Comparison of ENCODE assay signal across 35 mouse cellular contexts in genomic region chr3:148761586-148761985, GRCm38 (mm10).
"Had no signal": no experiment of that assay in that cellular context is flagged by ENCODE, and none has a peak within 500 bp of the region (broad histone marks: within the 10 kb centered on the region; RNA-seq: fewer than 3 reads in every experiment).

No protein-coding gene starts in this region.

- H3K36me3 ChIP-seq: heart, embryonic 10.5 days; heart, embryonic 12.5 days; heart, embryonic 13.5 days; heart, embryonic 15.5 days; hindbrain, embryonic 10.5 days; hindbrain, embryonic 12.5 days; hindbrain, embryonic 13.5 days; hindbrain, embryonic 15.5 days; intestine, embryonic 15.5 days; kidney, embryonic 15.5 days had no signal

- ATAC-seq: hindbrain, embryonic 16.5 days; hindbrain, postnatal 0 days; inflammation-experienced regulatory T-cells, adult 6 months; intestine, embryonic 15.5 days; intestine, embryonic 16.5 days; intestine, postnatal 0 days had no signal

- H3K4me2 ChIP-seq: heart, embryonic 11.5 days; heart, embryonic 12.5 days; heart, embryonic 13.5 days; heart, embryonic 15.5 days; hindbrain, embryonic 12.5 days; hindbrain, embryonic 13.5 days; hindbrain, embryonic 14.5 days; hindbrain, embryonic 15.5 days; intestine, embryonic 15.5 days; kidney, embryonic 15.5 days had no signal

- H3K27me3 ChIP-seq: heart, embryonic 12.5 days; heart, embryonic 13.5 days; heart, embryonic 15.5 days; hindbrain, embryonic 12.5 days; hindbrain, embryonic 13.5 days; hindbrain, embryonic 15.5 days; intestine, embryonic 15.5 days; kidney, embryonic 15.5 days had no signal

- H3K9me3 ChIP-seq: heart, embryonic 10.5 days; heart, embryonic 13.5 days; heart, embryonic 15.5 days; hindbrain, embryonic 10.5 days; hindbrain, embryonic 12.5 days; hindbrain, embryonic 13.5 days; hindbrain, embryonic 15.5 days; intestine, embryonic 15.5 days; kidney, embryonic 15.5 days had no signal

- H3K4me3 ChIP-seq: heart, embryonic 10.5 days; heart, embryonic 12.5 days; heart, embryonic 13.5 days; heart, embryonic 15.5 days; hindbrain, embryonic 10.5 days; hindbrain, embryonic 12.5 days; hindbrain, embryonic 13.5 days; hindbrain, embryonic 15.5 days; intestine, embryonic 15.5 days; kidney, embryonic 15.5 days; layer of hippocampus, adult 2 months had no signal

- H3K4me1 ChIP-seq: heart, embryonic 15.5 days; hindbrain, embryonic 10.5 days; hindbrain, embryonic 12.5 days; hindbrain, embryonic 13.5 days; hindbrain, embryonic 15.5 days; intestine, embryonic 15.5 days; kidney, embryonic 15.5 days had no signal

- DNase-seq: heart, postnatal 10 days; heart, postnatal 14 days; heart, postnatal 36 days; heart, postnatal 4 days; kidney, adult 11 months; kidney, adult 18-20 months; kidney, adult 2 months; kidney, adult 8-10 months; kidney, adult 9 months; kidney, postnatal 10 days; kidney, postnatal 14 days; kidney, postnatal 25 days; kidney, postnatal 36 days; kidney, postnatal 4 days; layer of hippocampus, adult 9-11 months; layer of hippocampus, postnatal 36 days had no signal

- H3K9ac ChIP-seq: heart, embryonic 12.5 days; heart, embryonic 13.5 days; heart, embryonic 15.5 days; hindbrain, embryonic 12.5 days; hindbrain, embryonic 13.5 days; hindbrain, embryonic 14.5 days; hindbrain, embryonic 15.5 days; intestine, embryonic 15.5 days; kidney, embryonic 15.5 days had no signal

- H3K27ac ChIP-seq: heart, embryonic 10.5 days; heart, embryonic 13.5 days; heart, embryonic 15.5 days; hindbrain, embryonic 10.5 days; hindbrain, embryonic 12.5 days; hindbrain, embryonic 13.5 days; hindbrain, embryonic 14.5 days; hindbrain, embryonic 15.5 days; hindbrain, postnatal 0 days; intestine, embryonic 15.5 days; kidney, embryonic 15.5 days; kidney, postnatal 0 days; layer of hippocampus, adult 2 months had no signal
